Mouse (Mus musculus): Measurements from ENCODE around the gene Pdlim5.

DNA sequence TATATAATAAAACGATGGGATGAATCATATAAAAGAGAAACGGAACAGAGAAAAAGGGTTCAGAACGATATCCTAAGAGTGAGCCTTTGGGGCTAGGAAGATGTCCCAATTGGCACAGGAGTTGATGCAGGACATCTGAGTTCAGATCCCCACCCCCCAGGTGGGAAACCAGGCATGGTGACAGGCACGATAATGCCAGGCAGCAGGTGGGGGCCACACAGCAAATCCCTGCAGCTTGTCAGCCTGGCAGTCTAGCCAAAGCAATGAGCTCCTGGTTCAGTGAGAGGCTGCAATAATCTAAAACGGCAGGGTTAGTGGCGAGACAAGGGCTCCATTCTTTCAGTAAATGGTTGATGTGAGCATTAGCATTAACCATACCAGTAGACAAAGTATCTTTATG is 33.4 kb downstream of the Pdlim5 start:
- TF ChIP-seq CTCF (IDR thresholded peaks at IDR 0.05; ENCODE audit: borderline replicate concordance, extremely low read depth, insufficient read depth, insufficient read length) = no peak
- no peak for TF ChIP-seq POLR2A (IDR thresholded peaks at IDR 0.05; ENCODE audit: borderline replicate concordance, extremely low read depth, insufficient read depth, insufficient read length, poor library complexity, severe bottlenecking)

Data from brain, embryonic 14.5 days (tissue).